ENCODE assay signal across 8 mouse cellular contexts in the genomic region with DNA sequence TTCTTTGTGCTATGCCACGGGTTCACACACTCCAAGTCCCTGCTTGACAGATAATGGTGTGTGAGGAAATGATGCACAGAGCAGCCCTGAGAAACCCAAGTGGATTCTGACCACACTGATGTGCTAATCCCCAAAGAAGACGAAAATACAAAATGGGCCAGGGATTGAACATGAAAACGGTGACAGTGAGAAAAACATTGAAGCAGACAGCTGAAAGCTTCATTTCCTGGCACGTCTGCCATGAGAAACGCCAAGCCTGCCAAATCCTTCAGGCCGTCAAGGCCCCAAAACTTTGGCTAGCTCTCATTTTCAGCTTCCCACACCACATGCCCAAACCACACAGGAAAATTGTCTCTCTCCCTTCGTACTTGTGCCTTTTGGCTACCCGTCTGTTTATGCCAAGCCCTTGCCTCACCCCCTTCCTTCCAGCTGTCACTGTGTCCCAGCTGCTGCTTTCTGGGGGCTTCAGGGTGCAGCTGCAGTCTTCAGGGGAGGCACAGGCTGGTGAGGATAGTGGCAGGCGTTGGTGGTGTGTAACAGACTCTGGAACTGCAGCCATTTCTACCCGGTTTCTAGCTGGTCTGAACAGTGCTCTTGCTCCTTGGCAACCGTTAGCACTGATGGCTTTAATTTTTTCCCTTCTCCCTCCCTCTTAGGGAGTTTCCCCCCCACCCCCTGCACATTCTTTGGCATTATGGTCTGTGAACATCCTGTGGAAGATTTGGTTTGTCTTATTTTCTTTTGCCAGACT.
DNase-seq lines count a peak whose midpoint lies in the region; ATAC-seq and TF ChIP-seq lines count a peak whose summit lies in the region.

No protein-coding gene starts in this region.

- peak; percentile 39 for DNase-seq in kidney, postnatal 10 days
- no peak for DNase-seq in kidney, adult 9 months
- DNase-seq in cerebellum, postnatal 10 days, result peak; percentile 84 to 86
- peak; percentile 46 for DNase-seq in gastrocnemius, adult 18-20 months (ENCODE audit: low spot score)
- DNase-seq in lung, postnatal 14 days, result peak; percentile 54
- DNase-seq in thymus, adult 2 months, result peak; percentile 51
- DNase-seq in spleen, adult 18-20 months, result no peak

- H3K27ac ChIP-seq in hindbrain, embryonic 16.5 days (ENCODE audit: low read depth, low read length), result peak overlapping the region; percentile 75
- peak overlapping the region; percentile 63 for H3K27ac ChIP-seq in thymus, adult 2 months (ENCODE audit: control insufficient read depth, insufficient read depth, low read length)

- no peaks in the 10 kb centered on the region for H3K27me3 ChIP-seq in hindbrain, embryonic 16.5 days (replicated peaks; ENCODE audit: control insufficient read depth, insufficient read depth, low read length)
- no peaks in the 10 kb centered on the region for H3K27me3 ChIP-seq in thymus, adult 2 months (ENCODE audit: control insufficient read depth, insufficient read depth, low read length)

- peak overlapping the region; percentile 35; the same call in 1 of the 2 replicates for H3K9ac ChIP-seq in hindbrain, embryonic 16.5 days (ENCODE audit: low read depth, low read length)

- no peak for TF ChIP-seq POLR2A in thymus, adult 2 months (IDR thresholded peaks at IDR 0.05; ENCODE audit: control insufficient read depth, extremely low read depth, insufficient read depth, low read length, poor library complexity)

- H3K36me3 ChIP-seq in hindbrain, embryonic 16.5 days (ENCODE audit: control insufficient read depth, insufficient read depth, low read length), result no peaks in the 10 kb centered on the region
- H3K36me3 ChIP-seq in thymus, adult 2 months (ENCODE audit: control insufficient read depth, insufficient read depth, low read length), result no peaks in the 10 kb centered on the region

- H3K9me3 ChIP-seq in hindbrain, embryonic 16.5 days (ENCODE audit: control insufficient read depth, low read length), result no peaks in the 10 kb centered on the region

- TF ChIP-seq CTCF in thymus, adult 2 months (IDR thresholded peaks at IDR 0.05; ENCODE audit: borderline replicate concordance, control insufficient read depth, extremely low read depth, insufficient read depth, low read length, poor library complexity), result no peak

- H3K4me1 ChIP-seq in hindbrain, embryonic 16.5 days (ENCODE audit: control insufficient read depth, insufficient read depth, low read depth, low read length), result peaks cover 12% of the 10 kb centered on the region
- peaks cover 15% of the 10 kb centered on the region for H3K4me1 ChIP-seq in thymus, adult 2 months (replicated peaks; ENCODE audit: control insufficient read depth, insufficient read depth, low read length)

- no peak overlapping the region for H3K4me3 ChIP-seq in hindbrain, embryonic 16.5 days (ENCODE audit: low read length)
- no peak overlapping the region for H3K4me3 ChIP-seq in thymus, adult 2 months (ENCODE audit: control insufficient read depth, insufficient read depth, low read length)

- no peak overlapping the region for H3K4me2 ChIP-seq in hindbrain, embryonic 16.5 days (ENCODE audit: low read length)

- 35% methylated on average over 11 of the region's 11 CpGs for WGBS in hindbrain, embryonic 16.5 days
- 25% methylated on average over 11 of the region's 11 CpGs for WGBS in thymus, adult 2 months

- ATAC-seq in hindbrain, embryonic 16.5 days, result peak; percentile 90

Comparison
In these comparisons a context has a peak if more than half of its experiments do, and no peak if none do; other contexts are left out.
1. DNase-seq: peak in kidney, postnatal 10 days (single experiment), cerebellum, postnatal 10 days (2 of 2), gastrocnemius, adult 18-20 months (single experiment), lung, postnatal 14 days (single experiment) and thymus, adult 2 months (single experiment); none in kidney, adult 9 months (single experiment) and spleen, adult 18-20 months (0 of 2).